Mouse (Mus musculus): ENCODE data around the gene Palld.

Gene Palld

DNA sequence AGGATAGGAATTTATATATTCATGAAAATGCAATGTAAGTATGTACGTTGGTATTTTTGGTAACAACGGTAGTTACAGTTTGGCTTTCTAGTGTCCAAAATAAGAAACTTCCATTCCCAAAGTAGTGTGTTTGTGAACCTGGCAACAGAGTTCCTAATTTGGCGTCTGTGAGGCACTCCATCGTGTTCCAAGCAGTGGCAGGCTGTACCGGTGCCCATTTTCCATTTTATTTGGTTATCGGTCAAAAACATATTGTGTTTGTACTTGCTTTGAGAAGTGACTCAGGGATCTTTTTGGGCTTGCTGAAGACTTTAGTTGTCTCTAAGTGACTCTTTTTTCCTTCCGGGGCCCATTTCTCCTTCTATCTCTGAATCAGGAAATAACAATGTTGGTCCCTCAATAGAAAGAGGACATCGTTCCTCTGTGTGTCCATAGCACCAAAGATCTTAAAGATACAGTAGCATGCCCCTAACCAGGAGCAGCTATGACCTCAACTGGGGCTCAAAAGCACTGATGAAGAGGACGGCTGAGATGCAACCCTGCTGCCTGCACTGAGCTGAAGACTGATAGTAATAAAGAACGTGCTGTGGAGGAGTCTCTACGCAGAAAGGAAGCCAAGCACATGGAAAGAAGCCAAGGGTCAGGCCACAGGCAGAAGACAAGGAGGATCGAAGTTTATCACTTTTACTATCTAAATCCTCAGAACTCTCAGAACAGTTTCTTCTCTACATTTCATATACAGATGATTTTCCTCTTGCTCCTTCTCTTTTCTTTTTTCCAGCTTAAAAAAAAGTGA is 344.2 kb downstream of the Palld start:
- no peak for DNase-seq (ENCODE audit: low read depth, low spot score)

DNA sequence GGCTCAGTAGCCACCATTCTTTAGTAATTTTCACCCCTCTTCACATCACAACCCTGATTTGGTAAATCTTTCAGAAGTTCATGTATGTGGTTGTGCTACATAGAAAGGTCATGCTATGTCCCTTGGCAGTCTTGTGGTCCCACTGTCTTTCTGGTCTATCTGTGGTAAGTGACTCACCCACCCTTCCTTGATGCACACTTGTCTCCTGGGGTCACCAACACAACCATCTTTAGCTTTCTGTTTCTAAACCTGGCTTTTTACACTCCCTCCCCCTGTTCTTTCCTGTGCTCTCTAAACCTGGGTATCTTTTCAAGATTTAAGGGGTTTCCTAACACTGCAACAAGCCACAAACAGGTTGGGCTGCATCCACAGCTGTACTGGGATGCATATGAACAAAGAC is 345.5 kb downstream of the Palld start:
- DNase-seq (ENCODE audit: low read depth, low spot score): no peak

DNA sequence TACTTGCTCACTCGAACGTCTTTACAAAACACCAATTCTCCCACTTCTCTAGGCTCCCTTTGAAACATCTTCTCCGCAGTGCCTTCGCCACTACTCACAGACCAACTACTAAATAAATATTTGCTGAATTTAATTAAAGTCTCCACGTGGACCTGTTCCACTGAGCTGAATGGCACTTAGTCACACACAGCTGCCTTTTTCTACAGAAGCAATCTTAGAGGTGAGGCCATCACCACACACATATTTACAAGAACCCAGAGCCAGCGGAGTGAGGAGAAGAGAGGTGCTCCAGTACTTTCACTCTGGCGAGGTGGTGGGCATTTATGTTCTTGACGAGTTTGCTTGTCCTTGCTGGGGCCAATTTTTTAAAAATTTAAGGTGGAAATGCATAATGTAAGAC is 346.3 kb downstream of the Palld start:
- no peak for DNase-seq (ENCODE audit: low read depth, low spot score)

DNA sequence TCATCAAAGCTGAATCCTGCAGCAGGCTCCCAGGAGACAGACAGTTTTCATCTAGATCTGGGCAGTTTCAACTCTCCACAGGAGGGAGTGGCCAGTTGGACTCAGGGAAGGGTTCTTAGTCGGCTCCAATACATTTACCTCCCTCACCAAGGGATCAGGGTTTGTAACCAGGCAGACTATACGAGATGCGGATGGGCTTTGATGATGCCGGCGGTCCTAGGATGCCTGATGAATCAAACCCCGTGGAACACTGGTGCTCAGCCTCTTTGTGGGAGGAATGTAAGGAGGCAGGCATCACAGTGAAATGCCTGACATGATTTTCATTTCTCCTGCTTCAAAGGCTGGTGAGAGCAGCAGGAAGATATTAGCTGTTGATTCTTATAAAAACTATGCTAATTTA is 347.1 kb downstream of the Palld start:
- no peak for DNase-seq (ENCODE audit: low read depth, low spot score)

DNA sequence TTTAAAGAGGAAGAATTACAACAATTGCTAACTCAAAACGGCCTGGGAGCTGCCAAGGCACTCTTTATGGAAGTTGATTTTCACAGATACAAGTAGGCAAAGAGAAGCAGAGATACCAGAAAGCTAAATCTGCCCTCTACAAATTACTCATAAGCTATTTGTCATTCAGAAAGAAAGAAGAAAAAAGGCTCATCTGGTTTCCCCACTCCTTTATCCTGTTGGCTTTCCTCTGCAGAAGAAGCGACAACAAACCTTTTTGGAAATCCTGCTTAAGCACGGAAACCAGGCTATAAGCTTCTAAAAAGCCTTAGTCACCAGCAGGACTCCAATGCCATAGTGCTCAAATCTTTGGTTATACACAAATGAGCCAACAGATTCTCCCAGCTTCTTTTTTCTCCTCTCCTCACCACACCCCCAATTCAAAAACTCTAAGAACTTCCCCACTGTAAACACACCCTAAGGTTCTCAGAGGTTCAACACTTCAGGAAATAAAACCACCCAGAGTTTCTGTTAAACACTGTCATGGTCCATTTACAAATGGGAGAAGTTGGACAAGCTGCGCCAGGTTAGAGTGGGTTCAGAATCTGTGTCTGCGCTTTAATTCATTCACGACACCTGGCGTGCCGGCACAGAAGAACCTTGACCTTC is 349.6 kb downstream of the Palld start:
- DNase-seq (ENCODE audit: low read depth, low spot score): no peak

DNA sequence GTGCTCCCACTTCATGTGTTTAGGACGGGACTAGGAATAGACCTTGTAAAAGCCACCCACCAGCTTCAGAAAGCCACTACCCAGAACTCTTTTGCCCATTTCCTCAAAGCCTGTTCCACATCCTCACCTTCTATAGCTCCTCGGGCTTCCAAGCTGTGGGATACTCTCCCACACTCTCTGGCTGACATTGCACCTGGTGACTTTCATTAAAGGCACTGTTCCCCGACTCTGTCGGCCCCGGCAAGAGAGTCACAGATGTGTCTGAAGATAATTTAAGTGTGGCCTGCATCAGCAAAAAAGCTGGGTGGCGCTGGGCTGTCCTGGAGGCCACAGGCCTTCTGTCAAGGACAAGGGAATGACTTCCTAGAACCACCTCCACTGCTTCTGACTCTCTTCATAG is 350.3 kb downstream of the Palld start:
- DNase-seq (ENCODE audit: low read depth, low spot score): no peak

DNA sequence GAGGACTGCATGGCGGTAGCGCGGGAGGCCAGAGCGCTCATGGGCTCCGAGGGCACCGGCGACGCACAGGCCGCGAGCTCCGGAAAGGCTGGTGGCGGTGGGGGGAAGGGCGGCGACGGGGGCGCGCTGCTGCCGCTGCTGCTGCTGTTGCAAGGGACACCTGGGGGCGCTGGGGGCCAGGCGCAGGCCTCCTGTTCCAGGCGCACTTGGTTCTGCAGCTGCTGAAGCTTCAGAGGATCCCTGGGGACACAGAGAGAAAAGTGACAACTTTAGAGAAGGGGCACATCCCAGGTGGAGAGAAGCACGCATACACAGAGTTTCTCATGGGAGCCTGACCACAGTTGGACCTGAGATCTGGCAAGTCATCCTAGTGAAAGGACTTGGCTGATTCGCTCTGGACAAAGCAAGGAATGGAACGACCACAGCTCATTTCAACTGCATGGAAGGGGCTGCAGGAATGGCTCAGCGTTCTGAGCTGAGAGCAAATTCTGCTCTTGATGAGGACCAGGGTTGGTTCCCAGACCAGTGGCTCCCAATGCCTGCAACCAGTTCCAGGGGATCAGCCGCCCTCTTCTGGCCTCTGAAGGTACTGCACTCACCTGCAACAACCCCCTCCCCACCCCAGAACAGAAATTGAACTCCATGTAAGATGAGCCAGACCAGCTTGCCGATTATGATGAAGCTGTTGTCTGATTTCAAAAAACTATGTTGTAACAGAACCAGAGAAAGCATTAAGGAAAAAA is 352.3 kb downstream of the Palld start:
- peak; percentile 25 for DNase-seq (ENCODE audit: low read depth, low spot score)

DNA sequence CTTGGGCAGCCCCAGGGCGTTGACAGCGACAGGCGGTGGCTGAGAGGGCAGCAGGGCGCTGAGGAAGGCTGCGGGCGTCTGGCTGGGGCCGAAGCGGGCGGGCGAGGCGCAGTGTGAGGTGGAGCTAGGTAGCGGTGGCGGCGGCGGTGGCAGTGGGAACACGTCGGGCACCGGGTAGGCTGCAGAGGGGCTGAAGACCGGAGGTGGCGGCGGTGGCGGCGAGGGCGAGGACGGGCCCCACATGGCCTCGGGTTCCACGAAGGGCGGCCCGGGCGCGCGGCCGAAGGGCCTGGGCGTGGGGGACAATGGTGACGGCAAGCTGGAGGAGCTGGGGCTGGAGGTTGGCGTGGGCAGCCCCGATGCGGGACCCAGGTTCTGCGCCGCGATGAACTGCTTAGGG is 352.9 kb downstream of the Palld start:
- no peak for DNase-seq (ENCODE audit: low read depth, low spot score)

DNA sequence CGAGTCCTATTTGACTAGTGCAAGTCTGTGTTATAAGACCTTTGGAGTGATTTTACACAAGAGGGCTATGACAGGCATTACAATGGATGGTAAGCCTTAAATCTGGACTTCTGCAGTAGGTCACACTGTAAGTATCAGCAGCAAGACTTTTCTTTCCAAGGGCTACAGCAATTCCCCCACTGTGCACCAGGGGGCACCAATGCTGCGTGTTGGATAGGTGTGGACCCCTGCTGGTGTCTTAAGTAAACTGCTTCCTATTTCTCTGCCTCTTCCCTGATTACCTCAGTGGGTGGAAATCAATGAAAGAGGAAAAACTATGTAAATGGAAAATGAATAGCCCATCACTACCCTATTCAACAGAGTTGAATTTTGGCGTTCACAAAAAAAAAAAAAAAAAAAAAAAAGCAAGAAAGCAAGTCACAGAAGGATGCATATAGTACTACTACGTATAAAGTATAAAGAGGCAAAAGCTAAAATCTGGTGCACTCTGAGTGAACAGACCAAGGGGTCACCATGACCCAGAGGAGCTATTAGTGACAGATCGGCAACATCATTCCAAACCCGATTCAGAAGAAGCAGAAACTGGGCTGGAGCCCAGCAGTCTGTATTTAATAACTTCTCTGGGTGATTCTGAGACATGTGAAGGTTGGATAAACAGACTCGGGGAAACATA is 362.5 kb downstream of the Palld start:
- DNase-seq (ENCODE audit: low read depth, low spot score): peak; percentile 91

DNA sequence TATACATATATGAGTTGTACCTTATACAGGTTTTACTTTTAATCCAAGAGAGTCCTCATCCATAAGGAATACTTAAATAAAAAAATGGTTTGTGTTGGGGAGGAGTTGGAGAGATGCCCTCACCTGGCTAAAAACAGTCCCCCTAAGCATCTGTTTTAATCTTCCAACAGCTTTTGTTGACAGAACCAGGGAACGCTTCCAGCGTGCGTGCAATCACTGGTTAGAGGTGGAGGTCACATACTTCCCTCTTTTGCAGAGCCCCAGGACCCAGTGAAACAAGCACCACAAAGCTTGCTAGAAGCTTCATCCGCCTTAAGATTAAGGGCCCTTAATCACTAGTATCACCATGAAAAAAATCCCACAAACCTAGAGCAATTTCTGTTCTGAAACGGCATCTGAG is 365.0 kb downstream of the Palld start:
- DNase-seq (ENCODE audit: low read depth, low spot score): no peak

DNA sequence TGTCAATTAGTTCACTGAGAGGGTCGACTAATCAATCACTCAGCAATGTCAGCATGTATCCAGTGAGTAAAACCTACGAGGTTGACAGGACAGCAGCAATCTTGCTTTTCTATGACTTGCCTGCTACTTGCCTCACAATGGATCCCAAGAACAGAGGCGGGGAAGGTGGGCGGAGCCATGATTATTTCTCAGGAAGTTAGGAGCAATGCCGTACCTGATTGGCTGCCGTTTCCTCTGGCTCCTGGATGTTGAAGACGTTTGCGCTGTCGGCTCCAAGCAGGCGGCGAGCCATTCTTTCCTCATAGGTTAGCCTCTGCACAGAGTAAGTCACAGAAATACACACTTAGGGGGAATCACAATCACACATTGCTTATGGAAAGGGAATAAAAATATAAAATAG is 367.0 kb downstream of the Palld start:
- DNase-seq (ENCODE audit: low read depth, low spot score): no peak

DNA sequence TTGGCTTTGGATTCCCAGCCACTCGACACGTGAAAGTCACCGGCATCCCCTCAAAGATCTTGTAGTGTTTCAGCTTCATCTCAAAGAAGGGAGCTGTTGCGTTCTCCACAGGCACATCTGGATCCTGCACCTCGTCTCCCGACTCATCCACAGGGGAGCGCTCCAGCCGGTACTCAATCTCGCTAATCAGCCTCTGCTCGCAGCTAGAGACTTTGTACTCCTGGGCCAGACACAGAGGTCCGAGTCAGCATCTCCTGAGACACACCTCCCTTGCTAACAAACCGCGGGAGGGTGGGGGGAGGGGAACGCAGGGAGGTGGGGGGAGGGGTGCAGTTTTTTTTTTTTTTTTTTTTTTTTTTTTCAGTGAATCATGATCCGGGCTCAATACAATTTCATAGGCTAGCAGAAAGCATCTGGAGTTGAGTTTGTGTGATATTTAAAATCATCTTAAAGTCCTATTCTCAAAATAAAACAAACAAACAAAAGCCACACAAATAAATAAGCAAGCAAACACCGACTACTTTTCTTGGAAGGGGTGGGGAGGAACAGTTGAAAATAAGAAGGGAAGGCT is 369.0 kb downstream of the Palld start:
- DNase-seq (ENCODE audit: low read depth, low spot score): no peak

DNA sequence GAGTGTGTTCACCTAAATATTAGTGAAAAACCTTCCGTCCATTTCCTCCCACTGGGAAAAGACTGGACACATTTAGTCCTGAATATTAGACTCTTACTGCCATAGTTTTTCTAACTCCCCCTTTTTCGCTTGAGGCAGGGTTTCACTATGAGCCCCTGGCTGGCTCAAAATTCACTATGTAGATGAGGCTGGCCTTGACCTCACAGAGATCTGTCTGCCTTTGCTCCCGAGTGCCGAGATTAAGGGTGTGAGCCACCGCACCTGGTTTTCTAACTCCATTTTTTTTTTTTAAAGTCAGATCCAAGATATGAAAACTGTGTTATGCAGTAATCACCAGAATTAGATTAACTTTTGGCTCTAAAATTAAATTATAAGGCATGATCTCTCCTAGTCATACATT is 369.7 kb downstream of the Palld start:
- no peak for DNase-seq (ENCODE audit: low read depth, low spot score)

DNA sequence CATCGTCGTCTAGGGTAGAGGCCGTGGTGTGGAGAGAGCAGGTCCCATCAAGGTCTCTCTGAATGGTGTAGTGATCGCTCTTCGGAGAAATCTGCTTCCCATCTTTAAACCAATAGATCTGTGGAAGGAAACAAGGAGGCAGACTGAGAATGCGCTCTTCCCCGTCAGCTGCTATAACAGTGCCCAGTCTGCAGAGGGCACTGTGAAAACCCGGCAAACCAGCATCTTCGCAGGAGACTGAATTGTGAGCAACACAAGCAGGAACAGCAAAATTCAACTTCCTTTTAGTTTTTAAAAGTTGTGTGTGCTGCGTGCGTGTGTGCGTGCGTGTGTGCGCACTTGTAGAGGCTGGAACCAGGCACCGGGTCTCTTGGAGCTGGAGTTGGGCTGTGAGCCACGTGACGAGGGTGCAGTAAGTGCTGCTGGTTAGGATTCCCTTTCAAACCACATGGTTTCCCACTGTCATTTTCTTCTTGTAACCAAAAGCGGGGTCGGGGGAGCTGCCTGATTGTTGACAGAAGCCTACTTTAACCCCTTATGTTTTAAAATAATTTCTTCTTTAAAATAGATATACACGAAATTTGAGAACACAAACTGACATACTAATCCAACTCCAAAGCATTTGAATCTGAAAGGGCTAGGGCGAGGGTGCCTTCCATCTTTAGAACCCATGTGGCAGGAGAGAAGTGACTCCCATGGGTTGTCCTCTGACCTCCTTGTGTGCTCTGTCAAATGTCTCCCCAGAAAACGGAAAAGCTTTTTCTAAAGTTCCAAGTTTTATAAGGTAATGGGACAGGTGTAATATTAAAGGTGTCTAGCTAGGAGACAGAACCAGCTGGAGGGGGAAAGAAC is 370.3 kb downstream of the Palld start:
- DNase-seq (ENCODE audit: low read depth, low spot score): no peak

DNA sequence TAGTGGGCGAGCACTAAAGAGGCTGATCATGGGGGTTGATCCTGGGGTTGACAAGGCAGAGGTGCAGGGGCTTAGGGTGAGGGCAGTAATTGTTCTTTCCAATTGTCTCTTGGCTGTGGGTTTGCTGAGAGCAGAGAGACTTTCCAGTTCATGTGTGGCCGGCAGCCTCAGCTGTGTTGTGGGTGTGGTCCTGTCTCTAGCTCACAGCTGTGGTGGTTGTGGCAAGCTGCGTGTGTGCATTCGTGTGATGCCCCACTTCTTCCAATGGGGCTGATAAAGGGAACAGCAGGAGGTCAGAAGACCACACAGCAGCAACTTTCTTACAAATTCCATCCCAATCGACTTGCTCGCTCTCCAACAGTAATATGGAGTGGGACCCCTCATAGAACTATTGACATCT is 373.8 kb downstream of the Palld start:
- no peak for DNase-seq (ENCODE audit: low read depth, low spot score)

DNA sequence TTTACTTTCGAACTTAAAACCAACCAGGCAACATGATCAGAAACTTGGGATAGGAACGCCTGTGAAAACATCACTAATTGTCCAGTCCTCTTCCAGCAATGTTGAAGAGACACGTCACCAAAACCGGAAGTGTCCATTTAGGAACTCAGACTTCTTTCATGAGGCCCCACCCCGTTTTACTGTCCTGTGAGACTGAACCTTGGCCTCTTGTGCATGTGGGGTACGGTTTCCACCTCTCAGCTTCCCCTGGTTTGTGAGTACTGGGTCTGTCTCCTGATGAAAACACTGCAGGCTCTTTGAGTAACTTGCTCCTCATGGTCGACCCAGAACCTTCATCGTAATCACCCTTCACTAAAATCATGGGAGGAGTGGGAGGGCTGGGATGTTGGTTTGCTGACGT is 374.3 kb downstream of the Palld start:
- DNase-seq (ENCODE audit: low read depth, low spot score): no peak

DNA sequence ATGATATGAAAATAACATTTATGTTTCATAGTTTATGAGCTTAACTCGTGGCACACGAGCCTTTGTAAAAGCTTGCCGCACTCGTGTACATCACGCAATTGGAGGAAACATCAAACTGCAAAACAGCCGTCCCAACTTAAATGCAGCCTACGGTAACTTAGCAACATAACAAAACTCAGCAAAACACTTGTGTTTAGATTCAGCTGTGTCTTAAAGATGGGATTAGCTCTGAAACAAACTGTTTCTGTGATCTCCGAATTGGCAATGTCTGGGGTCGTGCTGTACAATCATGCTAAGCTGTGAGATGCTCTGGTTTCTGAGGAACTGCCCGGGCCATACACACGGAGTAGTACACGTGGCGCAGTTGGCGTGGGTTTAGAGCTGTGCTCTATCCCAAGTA is 375.5 kb downstream of the Palld start:
- no peak for DNase-seq (ENCODE audit: low read depth, low spot score)

DNA sequence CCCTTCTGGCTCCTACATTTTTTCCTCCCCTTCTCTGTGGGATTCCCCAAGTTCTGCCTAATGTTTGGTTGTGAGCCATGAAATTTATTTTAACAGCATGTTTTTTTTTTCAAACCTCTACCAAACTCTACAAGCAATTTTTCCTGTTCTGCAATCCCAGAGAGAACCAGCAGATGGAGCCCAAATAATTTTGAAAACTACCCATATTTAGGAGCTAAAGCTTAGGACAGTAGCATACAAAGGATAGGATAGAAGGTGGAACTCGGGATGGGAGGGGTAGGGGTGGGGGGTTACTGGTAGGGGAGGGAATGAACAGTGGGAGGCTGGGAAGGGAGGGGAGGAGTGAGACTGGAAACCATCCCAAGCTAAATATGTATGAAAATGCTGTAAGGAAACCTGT is 380.4 kb downstream of the Palld start:
- DNase-seq (ENCODE audit: low read depth, low spot score): peak; percentile 42

DNA sequence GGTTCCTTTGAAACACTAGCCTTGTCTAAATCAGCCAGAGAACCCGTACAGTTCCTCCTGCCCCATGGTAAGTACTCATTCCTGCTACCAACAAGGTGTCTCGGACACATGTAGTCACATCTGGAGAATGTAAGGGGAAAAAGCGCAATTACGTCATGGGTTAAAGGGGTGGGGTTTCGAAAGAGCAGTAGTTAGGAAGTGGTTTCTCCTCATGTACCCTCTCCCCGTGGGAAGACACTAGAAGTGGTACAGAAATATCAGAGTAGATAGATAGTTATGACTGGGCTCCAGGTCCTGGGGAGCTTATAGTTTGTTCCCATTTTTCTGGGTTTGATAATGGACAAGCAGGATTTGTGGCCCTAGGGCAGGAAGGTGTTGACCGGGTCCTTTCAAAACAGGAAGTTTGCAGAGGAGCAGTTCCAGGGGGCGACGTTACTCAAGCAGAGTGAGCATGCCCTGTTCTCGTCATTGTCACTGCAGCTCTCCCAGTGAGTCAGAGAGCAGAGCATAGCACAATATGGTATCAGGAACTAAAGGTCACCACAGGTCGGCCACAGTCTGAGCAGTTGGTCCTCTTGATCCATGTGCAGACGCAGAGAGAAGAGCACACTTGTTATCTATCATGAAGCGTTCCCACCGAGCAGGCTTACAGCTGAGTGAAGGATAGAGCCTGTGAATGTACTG is 384.8 kb downstream of the Palld start:
- DNase-seq (ENCODE audit: low read depth, low spot score): peak; percentile 48

DNA sequence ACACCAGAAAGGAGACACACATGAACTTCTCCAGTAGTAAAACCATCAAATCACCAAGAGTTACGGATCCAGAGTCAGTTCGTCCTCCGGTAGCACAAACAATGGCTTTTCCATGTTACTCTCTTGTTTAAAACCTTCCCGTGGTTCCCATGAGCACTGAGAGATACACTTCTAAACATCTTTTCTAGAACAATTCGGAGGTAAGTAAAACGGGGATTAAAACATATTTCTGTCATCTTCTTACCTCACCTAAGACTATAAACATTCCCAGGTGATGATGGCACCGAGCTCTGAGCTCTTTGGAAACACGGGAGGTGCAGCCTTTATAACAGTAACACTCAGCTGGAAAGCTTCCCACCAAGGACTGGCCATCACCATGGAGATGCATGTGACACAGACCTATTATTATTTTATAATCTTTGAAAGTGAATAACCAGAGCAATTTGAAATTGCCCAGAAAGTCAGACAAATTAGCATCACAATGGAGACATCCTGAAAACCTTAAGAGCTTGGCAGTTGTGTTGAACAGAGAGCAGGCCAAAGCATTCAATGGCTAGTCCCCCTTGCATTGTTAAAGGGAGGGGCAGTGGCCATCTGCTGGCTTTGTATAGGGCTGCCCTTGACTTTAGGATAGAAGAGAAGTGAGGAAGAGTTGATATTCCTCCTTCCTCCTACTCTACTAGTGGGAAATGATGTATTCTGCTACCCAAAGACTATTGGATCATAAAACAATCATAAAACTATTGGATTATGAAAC is 385.6 kb downstream of the Palld start:
- DNase-seq (ENCODE audit: low read depth, low spot score): no peak

All from CD4-positive, CD25-positive, alpha-beta regulatory T cell, adult 2 months (primary cell).